Mouse (Mus musculus) gastrocnemius, postnatal 36 days (tissue): ENCODE measurements around the gene Actg2. TPM values are rescaled to one million over a fixed set of nuclear protein-coding genes. Genes with fewer than 3 reads are reported as not detected.
"Not testable (repeated sequence)": the region's sequence is repeated elsewhere in the genome, so short reads cannot be mapped to it uniquely, and the experiment has no call there.

Experiments used
- DNase-seq, 2 experiments: peaks; one replicate each; pipeline ENCODE4 v3.0.0; 2022
- intact Hi-C: fragments of 180-260 bp; cut with DNase I; formaldehyde crosslinking; loops from one replicate; pipeline ENCODE4 v1.15.1; 2025
- long read RNA-seq, 2 experiments: library from polyadenylated mRNA; stranded (forward); transcript quantifications; one replicate each; pipeline ENCODE4 v2.0.0; 2021
- total RNA-seq, 2 experiments: library from RNA; stranded (reverse); gene quantifications; 2 replicates each; pipeline ENCODE4 v1.2.3; 2021

Actg2 gene
- under 1 TPM in 1 of 2 experiments, not detected in 1; 0.39 TPM for total RNA-seq
- long read RNA-seq, experiment 1: 0 reads
- long read RNA-seq, experiment 2: 0 reads

DNA sequence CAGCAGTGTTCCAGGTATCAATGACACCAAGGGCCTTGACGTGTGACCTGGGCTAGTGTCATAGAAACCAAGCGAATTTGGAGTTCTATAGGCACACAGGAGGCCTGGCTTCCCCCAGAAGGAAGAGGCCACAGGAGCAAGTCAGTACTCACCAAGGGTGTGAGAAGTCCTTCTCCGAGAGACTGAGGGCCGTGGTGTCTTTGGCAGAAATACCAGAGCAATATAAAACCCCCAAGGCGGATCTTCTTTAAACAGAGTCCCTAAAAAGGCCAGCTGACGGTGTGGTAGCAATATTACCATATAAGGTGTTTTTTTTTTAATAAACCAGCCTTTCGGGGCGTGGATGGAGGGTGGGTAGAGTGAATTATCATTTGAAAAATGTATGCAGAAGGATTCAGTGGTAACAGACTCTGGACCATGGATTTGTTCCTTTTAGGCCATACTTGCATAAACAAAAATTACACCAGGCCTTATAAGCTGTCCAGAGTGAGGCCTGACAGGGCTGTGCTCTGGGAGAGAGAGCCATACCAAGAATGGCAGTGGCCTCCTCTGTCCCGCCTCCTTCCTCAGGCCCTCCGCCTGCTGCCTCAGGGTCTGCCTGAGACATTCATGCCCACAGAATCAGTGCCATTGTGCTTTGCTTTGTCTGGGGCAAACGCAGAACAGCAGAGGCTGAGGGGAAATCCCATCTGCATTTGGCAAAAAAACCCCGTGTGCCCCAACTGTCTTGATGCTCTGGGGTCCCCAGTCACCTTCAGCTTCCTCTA lies at the start of gene Actg2:
Gene Actg2 (minus strand): TSS at position 238 of the 767 bp plus-strand sequence.
- DNase-seq: no peak
- intact Hi-C loops: no loop called here

DNA sequence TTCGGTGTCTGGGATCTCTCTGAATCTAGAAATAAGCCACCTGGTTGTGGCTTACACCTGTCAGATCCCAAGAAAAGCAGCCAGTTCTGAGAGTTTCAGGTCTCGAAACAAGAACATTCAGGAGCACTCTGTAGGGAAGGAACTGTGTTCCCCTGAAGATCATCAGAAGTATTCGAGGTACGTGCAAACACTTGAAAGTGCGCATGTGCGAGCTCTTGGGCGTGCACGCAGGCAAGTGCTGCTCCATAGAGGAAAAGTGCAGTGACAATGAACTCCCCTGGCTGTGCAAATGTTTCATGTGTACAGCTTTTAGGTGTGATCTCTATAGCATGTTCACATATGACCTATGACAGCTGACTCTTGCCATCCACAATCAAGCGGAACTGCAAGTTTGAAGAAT lies 49.3 kb upstream of the Actg2 start:
- intact Hi-C loops, DNase-seq: not testable (repeated sequence)

DNA sequence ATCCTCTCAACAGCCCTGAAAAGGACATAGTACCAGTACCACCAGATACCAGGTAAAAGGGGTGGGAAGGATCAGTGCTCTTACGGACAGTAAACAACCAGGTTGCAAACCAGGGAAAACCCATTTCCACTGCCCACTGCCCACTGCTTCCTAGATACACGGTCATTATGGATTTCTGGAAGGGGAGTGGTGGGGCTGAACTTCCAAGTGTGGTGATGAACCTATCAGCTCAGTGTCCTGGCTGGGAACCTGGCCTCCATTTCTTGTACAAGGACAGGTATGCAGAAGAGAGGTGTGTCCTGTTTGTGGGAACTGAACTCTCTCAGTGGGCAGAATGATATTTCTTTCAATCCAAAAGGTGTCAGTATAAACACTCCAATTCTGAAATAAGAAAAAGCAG lies 47.5 kb upstream of the Actg2 start:
- intact Hi-C loops: loop anchor here (1.0 to 2.0 kb wide), 2 partner anchors 33 to 89 kb away; no protein-coding TSS in a partner anchor
- DNase-seq: no peak

DNA sequence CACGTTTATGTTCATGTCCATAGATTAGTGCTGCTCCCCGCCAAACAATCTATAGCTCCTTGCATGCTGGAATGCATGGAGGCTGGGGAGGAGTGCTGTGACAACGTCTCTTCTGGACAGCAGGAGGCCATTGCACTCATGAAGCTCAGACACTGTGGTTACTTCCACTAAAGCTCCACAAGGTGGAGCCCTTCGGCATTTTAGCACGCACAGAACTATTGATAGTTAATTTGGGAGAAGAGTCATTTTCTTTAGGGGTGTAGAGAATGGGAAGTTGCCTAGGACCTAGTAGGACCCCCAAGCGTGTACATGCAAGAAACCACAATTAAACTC lies 46.8 kb upstream of the Actg2 start:
- DNase-seq: peak in 1 of 2 experiments; percentile 7
- intact Hi-C loops: loop anchor here (1.0 to 2.0 kb wide), 2 partner anchors 33 to 90 kb away; no protein-coding TSS in a partner anchor

DNA sequence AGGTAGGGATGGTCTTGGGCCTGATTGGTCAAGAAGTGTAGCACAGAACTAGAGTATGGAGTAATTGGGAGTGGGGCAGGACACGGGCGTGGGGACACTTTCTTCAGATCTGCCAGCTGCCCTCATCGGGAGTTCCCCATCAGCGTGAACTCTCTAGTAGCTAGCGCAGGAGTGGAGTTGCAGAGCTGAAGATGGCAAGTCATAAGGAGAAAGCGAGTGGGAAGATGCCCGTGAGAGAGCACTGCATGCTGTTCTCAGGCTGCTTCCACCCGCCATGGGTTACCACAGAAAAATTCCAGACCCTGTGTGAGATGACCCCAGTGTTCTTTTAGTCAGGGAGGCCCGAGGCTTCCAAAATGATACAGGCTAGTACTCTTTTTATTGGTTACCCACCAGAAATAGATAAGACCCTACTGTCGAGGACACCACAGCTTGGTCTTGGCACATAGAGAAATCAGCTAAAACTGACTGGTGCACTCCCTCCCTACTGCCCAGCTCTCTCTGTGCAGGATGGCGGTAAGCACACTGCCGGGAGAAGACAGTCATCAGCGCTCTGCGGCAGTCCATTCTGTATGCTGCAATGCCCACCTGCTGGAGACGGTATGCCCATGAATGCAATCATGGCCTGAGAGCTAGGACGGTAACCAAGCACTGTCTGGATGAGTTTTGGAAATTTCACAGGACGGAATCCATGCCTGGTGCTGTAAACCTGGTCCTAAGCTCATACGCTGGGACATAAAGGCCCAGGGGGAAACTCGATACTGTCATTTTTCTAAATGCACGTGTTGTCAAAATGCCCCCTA lies 46.3 kb upstream of the Actg2 start:
- intact Hi-C loops: loop anchor here (2.0 kb wide), 1 partner anchor 90 kb away; no protein-coding TSS in a partner anchor
- no peak for DNase-seq

DNA sequence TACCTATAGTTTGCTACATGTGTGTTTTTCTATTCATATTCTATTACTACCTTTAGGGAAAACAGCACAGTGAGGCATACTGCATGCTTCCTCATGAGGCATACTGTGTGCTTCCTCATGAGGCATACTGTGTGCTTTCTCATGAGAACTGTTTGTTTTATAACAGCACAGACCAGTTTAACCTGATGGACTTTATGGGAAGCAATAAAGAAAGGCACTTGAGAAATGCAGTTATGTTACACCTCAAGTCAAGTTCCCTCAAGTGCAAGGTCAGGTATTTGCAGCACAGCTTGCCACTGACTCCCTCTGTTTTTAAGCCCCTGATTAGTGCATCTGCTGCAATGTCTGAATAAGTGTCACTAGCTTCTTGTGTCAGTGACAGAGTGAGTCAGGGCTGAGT lies 41.5 kb upstream of the Actg2 start:
- DNase-seq: no peak
- intact Hi-C loops: no loop called here

DNA sequence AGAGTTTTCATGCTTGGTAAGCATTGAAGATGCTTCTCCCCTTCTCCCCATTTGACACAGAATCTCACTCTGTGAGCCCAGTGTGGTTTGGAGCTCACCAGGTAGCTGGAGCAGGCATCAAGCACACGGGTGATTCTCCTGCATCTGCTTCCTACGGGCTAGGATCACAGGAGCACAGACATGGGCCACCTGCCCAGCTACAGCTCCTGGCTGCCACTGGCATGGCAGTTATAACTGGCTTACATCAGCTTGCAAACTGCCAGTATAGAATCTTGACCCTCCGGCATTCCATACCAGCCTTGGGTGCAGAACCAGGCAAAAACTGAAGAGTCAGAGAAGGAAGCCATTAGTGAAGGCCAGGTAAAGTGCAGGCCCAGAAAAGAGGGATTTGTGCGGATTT lies 39.5 kb upstream of the Actg2 start:
- no peak for DNase-seq
- intact Hi-C loops: no loop called here

DNA sequence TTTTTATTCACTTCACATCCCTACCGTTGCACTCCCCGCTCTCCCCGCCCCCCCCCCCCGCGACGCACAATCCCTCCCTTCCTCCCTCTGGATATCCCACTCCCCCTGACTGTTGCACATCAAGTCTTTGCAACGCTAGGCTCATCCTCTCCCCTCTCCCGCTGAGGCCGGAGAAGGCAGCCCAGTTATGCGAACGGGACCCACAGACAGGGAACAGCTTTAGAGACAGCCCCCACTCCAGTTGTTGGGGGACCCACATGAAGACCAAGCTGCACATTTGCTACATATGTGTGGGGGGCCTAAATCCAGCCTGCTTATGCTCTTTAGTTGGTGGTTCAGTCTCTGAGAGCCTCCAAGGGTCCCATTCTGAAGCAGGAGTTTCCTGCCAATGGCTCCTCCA lies 36.6 kb upstream of the Actg2 start, which contains the start of gene Stambp:
Gene Stambp (minus strand): TSS at position 59 of the 400 bp plus-strand sequence.
- intact Hi-C loops: no loop called here
- no peak for DNase-seq

DNA sequence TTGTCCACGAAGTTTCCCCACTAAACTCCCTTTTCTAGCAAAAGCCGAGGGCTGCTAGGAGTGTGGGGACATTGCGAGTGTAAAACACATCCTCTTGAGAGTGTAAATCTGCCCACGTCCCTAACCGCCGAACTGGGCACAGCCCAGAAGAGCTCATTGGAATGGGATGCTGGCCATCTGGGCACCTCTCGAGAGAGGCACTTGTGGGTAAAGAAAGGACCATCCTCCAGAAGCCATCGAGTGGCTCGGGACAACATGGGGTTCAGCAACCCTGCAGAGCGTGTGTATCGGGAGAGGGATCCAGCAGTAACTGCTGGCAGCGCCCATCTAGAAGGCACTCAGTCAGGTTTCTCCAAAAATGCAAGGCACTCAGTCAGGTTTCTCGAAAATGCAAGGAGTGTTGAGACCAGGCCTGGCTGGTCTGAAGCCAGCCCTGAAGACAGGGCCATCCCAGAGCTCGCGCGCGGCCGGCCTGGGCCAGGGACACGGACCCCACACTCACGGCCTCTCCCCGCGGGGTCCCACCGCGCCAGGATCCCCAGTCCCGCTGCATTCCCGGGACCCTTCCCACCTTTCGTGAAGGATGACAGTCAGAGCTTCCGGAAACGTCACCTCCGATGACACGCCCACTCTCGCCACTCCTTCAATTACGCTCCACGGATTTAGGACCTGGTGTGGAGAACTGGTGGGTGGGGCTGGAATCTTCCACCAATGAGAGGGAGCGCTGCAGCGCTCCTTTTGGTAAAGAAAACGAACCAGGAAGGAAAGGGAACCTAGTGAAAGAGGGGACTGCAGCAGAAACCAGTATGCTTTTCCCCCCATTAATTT lies 36.0 kb upstream of the Actg2 start:
- DNase-seq: peak; percentile 83 to 84
- intact Hi-C loops: no loop called here

DNA sequence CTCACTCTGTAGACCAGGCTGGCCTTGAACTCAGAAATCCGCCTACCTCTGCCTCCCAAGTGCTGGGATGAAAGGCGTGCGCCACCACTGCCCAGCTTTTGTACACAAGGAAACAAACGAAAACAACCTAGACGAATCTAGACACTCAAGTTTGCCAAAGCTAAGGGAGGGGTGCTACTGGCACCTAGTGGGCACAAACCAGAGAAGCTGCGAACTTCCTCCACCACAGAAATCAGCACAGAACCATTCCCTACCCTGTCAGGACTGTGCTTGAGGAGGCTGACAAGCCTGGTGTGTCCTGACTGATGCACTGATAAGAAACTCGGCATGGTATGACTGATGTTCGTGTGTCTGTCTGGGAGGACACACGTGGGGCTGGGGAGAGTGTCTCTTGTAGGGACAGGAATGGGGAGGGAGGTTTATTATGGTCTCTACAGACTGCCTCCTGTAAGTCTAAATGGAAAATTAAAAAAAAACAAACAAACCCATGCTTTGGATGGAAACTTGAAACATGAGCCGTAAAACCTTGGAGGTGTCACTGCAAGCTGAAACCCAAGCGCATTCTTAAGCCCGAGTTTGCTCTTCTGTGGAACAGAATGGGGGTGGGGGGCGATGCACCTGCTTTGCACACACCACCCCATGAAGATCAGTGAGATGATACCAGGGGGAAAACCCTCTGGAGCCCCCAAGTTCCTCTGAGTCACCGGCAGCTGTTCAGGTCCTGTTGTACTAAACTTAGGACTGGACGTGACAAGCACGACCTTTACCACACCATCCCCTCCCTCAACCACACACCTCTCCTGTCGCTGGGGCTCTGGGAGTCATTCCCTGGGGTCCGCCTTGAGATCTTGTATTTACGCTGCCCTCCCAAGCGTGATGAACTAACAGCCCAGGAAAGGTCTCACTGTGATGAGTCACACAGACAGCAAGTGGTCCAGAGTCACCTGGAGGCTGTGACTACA lies 33.1 kb upstream of the Actg2 start:
- DNase-seq: no peak
- intact Hi-C loops: no loop called here

DNA sequence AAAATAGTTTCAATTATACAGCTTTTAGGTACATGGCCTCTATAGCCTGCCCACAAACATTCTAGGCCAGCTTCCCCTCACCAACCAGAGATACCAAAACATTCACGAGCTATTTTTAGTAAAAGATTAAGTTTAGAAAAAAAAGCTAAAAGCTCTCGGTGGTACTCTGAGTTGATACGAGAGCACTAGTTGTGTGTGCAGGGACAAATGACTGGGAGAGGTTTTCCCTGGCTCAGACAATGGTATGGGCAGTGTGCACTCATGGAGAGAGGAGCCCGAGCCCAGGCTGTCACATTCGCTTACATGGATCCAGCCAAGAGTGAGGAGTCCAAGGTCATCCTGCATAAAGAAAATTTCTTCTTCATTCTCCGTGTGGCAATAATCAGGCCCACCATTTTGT lies 19.9 kb upstream of the Actg2 start:
- no peak for DNase-seq
- intact Hi-C loops: no loop called here

DNA sequence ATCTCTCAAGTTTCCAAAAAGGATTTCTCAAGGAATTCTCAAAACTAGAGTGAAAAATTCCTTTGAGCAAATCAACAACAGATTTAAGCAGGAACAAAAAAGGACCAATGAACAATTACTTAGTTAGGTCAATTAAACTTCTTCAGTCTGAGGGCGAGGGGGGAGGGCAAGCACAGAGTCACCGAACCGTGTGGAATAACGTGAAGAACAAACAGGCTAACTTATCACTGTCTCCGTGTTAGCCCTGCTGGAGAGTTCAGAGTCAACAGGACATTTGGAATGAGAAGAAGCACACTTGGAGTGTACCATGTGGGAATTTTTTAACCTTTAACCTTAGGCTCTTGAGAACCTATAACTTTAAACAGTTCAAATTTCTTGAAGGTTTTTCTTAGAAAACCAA lies 12.3 kb upstream of the Actg2 start:
- DNase-seq: no peak
- intact Hi-C loops: no loop called here

DNA sequence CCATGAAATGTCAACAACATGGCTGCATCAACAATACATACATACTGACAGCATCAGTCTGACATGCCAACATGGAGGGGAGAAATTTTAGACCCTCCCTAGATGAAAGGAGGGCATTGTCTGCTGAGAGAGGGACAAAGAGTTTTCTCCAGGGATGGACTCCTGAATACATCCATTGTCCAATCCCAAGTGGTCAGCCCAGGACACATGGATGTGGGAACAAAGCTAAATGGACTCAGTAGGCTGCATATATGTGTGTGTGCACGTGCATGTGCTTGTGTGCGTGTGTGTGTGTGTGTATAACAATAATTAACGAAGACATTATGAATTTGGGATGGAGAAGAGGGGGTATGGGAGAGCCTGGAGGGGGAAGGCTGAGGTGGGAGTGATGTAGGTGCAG lies 9.7 kb upstream of the Actg2 start:
- DNase-seq: no peak
- intact Hi-C loops: no loop called here

DNA sequence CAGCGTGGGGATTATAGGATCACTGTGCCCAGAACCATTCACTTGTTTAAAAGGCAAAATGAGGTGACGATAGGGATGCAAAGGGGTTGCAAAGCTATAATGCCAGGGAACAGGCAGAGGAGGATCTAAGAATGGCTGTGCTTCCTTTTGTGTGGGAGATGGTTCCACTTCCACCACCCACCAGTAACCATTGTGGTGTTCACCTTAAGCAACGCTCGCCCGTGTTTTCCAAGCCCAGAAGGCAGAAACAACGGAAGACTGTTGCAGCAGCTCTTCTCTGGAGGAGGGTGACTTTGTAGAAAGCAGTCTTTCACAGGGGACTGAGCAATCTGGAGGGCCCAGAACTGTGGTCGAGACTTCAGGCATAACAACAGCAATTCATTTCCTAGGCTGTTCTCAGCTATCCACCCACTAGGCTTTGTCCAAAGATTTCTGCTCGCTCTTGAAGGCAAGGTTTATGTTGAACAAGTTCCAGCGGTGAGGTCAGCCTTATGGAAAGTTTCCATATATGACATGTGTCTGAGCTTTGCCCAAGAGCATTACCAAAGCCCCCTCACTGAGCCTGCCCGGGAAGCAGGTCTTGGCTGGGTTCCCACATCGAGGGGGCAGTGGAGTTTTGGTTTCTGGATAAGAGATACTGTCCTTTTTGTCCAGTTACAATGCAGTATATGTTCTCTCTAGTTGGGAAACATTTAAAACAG lies 5.8 kb upstream of the Actg2 start:
- intact Hi-C loops: no loop called here
- no peak for DNase-seq

DNA sequence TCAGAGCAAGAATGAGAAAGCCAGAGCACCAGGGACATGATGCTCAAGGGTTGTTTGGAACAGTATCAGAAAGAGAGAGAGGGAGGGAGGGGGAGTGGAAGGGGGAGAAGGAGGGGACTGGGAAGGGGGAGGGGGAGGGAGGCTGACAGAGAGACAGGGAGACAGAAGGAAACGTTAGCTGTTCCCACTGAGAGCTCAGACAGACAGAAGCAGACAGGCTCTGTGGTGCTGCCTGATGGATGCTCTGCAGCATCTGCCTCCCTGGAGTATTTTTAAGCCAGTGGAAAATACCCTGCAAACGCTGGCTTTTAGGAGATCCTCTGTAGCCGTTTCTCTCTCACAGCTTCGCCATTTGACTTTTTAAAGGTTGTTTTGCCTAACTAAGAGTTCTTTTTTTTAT lies 4.0 kb upstream of the Actg2 start:
- intact Hi-C loops: no loop called here
- no peak for DNase-seq

DNA sequence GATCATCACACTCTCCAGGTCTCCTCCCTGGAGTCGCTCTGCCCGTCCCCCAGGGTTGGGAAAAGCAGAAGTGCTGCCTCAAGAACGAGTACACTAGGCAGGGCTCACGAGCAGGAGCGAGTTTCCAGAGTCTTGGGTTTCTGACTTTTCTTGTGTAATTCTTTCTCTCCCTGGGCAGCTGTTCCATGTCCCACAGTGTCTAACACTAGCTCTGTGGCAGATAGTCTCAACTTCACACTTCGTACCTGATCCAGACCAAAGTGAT lies 662 bp upstream of the Actg2 start:
- intact Hi-C loops: no loop called here
- no peak for DNase-seq

DNA sequence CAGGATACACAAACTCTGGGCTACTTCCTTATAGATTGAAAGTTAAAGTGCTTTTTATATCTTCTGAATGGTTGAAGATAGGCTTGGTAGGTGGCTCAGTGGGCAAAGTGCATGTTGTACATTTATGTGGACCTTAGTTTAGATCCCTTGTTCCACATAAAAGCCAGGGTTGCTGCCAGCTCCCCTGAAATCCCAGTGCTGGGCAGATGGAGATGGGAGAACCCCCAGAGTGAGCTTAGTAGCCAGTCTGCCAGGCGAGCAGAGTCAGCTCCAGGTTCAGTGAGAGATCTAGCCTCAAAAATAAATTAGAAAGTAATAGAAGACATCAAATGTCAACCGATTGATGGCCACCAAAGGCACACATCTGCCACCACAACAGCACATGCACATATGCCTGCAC lies 3.5 kb downstream of the Actg2 start:
- no peak for DNase-seq
- intact Hi-C loops: no loop called here

DNA sequence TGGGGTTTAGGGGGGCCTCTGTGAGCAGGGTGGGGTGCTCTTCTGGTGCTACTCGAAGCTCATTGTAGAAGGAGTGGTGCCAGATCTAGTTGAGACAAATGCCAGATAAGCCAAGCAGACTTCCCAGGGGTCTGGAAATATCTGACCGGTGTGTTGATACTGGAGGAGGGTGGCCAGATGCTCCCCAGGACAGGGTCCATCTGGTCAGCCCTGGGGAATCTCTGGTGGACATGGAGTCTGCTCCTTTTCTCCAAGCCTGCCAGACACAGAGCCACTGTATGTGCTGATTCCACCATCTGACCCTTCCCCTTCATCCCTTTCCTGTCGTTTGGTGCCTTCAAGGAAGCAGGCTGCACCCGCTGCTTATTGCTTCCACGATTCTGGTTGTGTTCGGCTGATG lies 12.9 kb downstream of the Actg2 start:
- no peak for DNase-seq
- intact Hi-C loops: no loop called here

DNA sequence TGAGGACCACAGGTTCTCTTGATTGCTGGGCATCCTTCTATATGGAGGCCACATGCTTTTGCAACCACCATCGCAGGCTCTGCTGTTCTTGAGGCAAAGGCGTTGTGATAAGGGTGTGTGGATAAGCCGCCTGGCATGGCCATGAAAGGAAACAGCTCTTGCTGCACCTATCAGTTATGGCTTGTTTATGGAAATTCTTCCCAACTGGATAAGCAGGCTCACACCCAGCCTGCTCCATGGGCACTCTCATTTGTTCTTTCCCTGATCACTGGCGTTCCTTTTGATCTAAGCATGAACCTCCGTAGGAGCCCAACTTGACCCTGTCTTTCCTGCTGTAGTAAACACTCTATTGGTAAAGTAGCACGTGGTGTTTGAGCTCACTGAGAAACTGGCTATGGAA lies 14.3 kb downstream of the Actg2 start:
- intact Hi-C loops: no loop called here
- no peak for DNase-seq
